Mouse (Mus musculus): ENCODE measurements around the gene Nxnl1. TPM values are rescaled to one million over a fixed set of nuclear protein-coding genes. Genes with fewer than 3 reads are reported as not detected.

Nxnl1 gene
- polyA plus RNA-seq (2016; fragmentation: Nextera tagmentation; extraction: Ambion mirVana), result not detected in 2 replicates

DNA sequence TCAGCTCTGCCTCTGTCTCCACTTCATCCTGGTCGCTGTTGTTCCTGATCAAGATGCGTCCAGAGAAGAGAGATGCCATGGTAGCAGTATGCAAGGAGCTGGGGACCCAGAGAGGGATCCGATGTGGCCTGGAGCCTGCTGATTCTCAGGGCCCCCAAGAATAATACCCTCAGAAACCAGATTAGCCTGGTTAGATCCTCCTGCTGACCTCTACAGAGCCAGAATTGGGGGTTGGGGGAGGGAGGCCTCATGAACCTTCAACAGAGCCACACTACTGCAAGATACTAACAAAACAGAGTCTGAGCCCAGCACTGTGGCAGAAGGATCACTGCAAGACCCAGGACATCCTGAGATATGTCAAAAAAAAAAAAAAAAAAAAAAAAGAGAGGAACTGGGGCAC, at the start of gene Nxnl1:
Nxnl1 (minus strand) TSS at position 101 of the 400 bp plus-strand sequence.
- Histone ChIP-seq H3K4me1 (peaks cover 19% of the 10 kb centered on the region), H3K27me3 (replicated peaks) (peaks cover 53% of the 10 kb centered on the region), H3K36me3 (no peaks in the 10 kb centered on the region), H3K9me3 (peaks cover 6% of the 10 kb centered on the region; the same call in 1 of the 2 replicates), H3K27ac (no peak within 1 kb of the TSS), H3K4me3 (no peak within 1 kb of the TSS), H3K4me2 (replicated peaks) (no peak within 1 kb of the TSS), H3K9ac (no peak within 1 kb of the TSS)
- no peak for ATAC-seq (ENCODE audit: low FRiP score, low read depth)
- 69% methylated on average over 3 of the region's 3 CpGs for WGBS

DNA sequence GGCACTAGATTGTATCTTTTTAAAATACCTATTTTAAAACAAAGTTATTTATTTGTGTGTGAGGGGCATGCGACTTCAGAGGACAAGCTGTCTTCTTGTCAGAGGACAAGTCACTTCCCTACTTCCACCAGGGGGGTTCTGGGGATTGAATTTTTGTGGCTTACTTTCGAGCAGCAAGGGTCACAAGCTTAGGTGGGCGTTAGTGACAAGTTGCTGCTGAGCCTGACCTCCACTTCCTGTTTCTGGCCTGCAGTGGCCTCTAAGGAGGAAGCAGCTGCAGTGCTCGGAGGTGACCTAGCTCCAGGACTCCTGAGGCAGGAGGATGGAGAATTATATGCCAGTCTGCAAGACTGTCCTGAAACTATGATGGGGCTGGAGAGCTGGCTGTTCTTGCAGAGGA, 47.0 kb upstream of the Nxnl1 start:
- WGBS, result 73% methylated on average over 4 of the region's 4 CpGs
- Histone ChIP-seq H3K36me3 (peaks cover 47% of the 10 kb centered on the region), H3K27me3 (replicated peaks) (no peaks in the 10 kb centered on the region)

DNA sequence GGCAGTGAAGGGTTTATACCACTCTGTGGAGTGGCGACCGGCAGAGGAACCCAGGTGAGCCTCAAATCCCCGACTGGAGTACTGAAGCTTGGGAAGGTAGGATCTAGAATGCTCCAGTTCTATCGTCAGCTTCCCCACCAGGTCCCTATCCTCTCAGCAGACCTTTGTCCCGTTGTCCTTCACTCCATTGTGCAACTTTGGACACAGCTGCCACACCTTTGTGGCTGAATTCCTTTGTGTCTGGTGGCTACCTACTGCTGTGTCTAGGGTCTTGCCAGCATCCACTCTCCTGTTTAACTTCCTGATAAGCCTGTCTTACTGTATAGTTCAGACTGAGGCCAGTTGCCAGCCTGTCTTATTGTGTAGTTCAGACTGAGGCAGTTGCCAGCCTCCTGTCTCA, 45.7 kb upstream of the Nxnl1 start:
- Histone ChIP-seq H3K9me3 (no peaks in the 10 kb centered on the region), H3K4me3 (peak overlapping the region; percentile 83), H3K36me3 (peaks cover 34% of the 10 kb centered on the region), H3K27ac (no peak overlapping the region), H3K4me2 (replicated peaks) (peak overlapping the region; percentile 82), H3K9ac (peak overlapping the region; percentile 89), H3K27me3 (replicated peaks) (no peaks in the 10 kb centered on the region), H3K4me1 (peaks cover 15% of the 10 kb centered on the region)
- no peak for ATAC-seq (ENCODE audit: low FRiP score, low read depth)
- WGBS, result 36% methylated on average over 5 of the region's 5 CpGs

More for the DNA sequence above, 47.0 kb upstream of the Nxnl1 start:
- Histone ChIP-seq H3K9me3 (no peaks in the 10 kb centered on the region), H3K4me2 (replicated peaks) (no peak overlapping the region), H3K4me1 (peaks cover 15% of the 10 kb centered on the region), H3K27ac (no peak overlapping the region), H3K4me3 (no peak overlapping the region), H3K9ac (no peak overlapping the region)
- ATAC-seq (ENCODE audit: low FRiP score, low read depth), result no peak

DNA sequence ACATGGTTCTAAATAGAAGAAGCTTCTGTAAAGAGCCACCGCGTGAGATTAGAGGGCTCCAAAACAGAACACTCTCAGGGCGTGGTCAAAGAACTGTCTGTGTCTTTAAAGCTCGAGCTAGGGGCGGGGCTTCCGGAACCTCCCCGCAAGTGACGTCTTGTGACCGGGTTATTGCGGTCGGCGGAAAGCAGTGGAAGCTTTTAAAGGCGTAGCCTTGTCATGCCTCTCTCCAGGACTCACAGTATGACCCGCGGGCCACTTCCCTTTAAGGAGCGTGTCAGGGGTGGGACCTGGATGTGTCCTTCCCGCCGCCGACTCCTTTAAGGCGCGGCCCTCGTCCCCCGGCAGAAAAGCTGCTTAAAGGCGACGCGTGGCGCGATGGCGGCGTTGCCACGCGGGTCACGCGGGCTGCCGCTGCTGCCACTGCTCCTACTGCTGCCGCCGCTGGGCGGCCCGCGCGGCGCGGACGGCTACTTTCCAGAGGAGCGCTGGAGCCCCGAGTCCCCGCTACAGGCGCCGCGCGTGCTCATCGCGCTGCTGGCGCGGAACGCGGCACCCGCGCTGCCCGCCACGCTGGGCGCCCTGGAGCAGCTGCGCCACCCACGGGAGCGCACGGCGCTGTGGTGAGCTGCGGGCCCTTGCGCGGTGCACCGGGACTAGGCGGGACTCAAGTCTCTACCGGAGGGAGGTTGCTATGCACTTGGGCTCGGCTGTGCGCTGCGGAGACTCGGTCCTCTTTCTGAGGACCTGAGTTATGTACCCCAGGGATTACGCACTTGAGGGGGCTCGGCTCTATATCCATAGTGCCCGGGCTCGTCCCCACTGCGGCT, 44.6 kb upstream of the Nxnl1 start, which contains the start of gene Colgalt1:
Colgalt1 (plus strand) TSS at position 177 of the 830 bp plus-strand sequence.
- ATAC-seq (ENCODE audit: low FRiP score, low read depth), result peak; percentile 99

DNA sequence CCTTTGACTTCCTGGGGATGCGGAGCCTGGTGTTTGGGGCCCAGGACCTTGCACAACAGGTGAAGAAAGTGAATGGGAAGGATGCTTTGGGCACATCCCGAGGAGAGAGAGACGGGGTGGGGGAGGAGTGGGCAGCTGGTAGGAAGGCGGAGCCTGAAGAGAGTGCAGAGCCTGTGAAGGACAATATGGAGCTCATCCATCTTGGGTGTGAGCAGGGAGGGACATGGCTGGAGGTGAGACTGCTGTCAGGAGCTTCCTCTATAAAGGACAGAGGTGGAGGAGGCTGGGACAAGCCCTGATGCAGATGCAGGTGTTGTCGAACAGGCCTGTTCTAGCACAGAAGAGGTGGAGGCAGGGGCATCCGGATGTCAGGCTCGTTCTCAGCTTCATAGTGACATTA, 37.6 kb upstream of the Nxnl1 start:
- peaks cover 7% of the 10 kb centered on the region; the same call in 1 of the 2 replicates for H3K36me3 ChIP-seq
- no peak overlapping the region for H3K27ac ChIP-seq
- no peak overlapping the region for H3K9ac ChIP-seq
- H3K9me3 ChIP-seq, result no peaks in the 10 kb centered on the region
- H3K27me3 ChIP-seq (replicated peaks), result peaks cover 55% of the 10 kb centered on the region
- H3K4me1 ChIP-seq, result peaks cover 16% of the 10 kb centered on the region; the same call in 1 of the 2 replicates
- H3K4me2 ChIP-seq (replicated peaks), result no peak overlapping the region
- ATAC-seq (ENCODE audit: low FRiP score, low read depth), result no peak
- 53% methylated on average over 7 of the region's 7 CpGs for WGBS
- H3K4me3 ChIP-seq, result no peak overlapping the region

More for the DNA sequence above, 44.6 kb upstream of the Nxnl1 start, which contains the start of gene Colgalt1:
- peaks cover 24% of the 10 kb centered on the region for H3K36me3 ChIP-seq
- no peaks in the 10 kb centered on the region for H3K27me3 ChIP-seq (replicated peaks)
- peak within 1 kb of the TSS; percentile 82 for H3K4me2 ChIP-seq (replicated peaks)
- peak within 1 kb of the TSS; percentile 82 for H3K27ac ChIP-seq
- H3K4me3 ChIP-seq, result peak within 1 kb of the TSS; percentile 83
- H3K9ac ChIP-seq, result peak within 1 kb of the TSS; percentile 89
- WGBS, result under 1% methylated on average over 82 of the region's 82 CpGs
- no peaks in the 10 kb centered on the region for H3K9me3 ChIP-seq
- H3K4me1 ChIP-seq, result peaks cover 15% of the 10 kb centered on the region

DNA sequence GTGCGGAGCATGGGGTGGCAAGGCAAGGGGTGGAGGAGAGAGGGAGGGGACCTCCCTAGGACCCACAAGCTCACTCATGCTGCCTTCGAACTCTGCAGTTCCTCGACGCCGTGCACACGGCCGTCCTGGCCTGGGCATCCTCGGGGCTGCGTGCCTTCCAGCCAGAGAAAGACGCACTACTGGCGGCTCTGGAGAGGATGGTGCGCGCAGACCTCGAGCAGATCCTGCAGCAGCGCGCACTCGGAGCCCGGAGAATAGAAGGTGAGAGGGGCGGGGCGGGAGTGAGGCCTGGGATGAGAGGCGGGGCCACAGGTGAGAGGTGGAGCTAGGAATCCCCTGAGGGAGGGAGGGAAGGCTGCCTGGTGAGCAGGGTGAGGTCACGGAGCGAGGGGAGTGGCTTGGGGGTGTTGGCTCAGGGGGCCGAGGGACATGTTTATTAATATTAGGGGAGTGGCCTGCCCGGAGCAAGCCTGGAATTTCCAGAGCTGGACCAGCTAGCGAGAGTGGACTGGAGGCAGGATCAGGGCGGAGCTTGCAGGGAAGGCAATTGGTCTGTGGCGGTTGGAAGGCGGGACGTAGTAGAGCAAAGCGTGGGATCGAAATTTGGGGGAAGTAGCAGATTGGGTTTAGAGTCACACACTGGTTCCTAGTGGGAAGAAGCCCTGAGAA, 36.4 kb upstream of the Nxnl1 start:
- Histone ChIP-seq H3K9me3 (no peaks in the 10 kb centered on the region), H3K4me3 (peak overlapping the region; percentile 32), H3K27ac (no peak overlapping the region), H3K4me2 (replicated peaks) (peak overlapping the region; percentile 59), H3K27me3 (replicated peaks) (peaks cover 58% of the 10 kb centered on the region), H3K36me3 (peaks cover 9% of the 10 kb centered on the region; the same call in 1 of the 2 replicates), H3K9ac (peak overlapping the region; percentile 47; the same call in 1 of the 2 replicates), H3K4me1 (peaks cover 16% of the 10 kb centered on the region; the same call in 1 of the 2 replicates)
- peak; percentile 70 for ATAC-seq (ENCODE audit: low FRiP score, low read depth)
- 2% methylated on average over 32 of the region's 32 CpGs for WGBS

DNA sequence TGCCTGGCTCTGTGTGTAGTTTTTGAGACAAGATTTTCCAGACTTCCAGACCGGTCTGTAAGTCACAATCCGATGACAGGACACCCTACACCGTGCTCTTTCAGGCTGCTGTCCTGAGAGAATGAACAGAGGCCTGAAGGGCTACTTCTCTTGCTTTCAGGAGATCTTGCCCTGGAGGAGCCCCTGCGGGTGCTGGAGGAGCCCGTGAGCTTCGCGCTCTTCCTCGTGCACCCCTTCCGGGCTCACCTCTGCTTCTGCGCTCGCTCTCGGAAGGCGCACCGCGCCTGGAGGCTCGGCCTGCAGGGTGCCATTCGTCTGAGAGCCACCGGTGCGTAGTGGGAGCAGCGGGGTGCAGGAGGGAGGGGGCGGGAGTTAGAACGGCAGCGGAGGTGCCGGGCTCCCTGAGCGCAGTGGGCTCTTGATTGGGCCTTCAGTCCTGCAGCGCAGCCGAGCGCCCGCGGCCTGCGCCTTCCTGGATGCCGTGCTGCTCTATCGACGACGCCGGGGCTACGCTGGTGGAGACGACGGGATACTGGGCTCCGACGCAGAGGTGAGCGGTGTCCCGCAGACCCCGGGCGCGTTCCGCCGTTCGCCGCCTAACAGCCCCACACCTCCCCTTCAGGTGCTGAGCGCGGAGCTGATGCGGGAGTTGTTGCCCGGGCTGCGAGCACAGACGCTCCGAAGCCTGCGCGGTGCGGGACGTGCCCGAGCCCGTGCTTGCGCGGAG, 35.7 kb upstream of the Nxnl1 start:
- H3K9me3 ChIP-seq, result no peaks in the 10 kb centered on the region
- ATAC-seq (ENCODE audit: low FRiP score, low read depth), result no peak; the same call in none of the 2 replicates
- peak overlapping the region; percentile 59 for H3K4me2 ChIP-seq (replicated peaks)
- H3K27ac ChIP-seq, result no peak overlapping the region
- H3K4me3 ChIP-seq, result peak overlapping the region; percentile 32
- H3K27me3 ChIP-seq (replicated peaks), result peaks cover 58% of the 10 kb centered on the region
- H3K36me3 ChIP-seq, result peaks cover 9% of the 10 kb centered on the region; the same call in 1 of the 2 replicates
- H3K9ac ChIP-seq, result peak overlapping the region; percentile 47
- 3% methylated on average over 65 of the region's 65 CpGs for WGBS
- peaks cover 16% of the 10 kb centered on the region; the same call in 1 of the 2 replicates for H3K4me1 ChIP-seq

DNA sequence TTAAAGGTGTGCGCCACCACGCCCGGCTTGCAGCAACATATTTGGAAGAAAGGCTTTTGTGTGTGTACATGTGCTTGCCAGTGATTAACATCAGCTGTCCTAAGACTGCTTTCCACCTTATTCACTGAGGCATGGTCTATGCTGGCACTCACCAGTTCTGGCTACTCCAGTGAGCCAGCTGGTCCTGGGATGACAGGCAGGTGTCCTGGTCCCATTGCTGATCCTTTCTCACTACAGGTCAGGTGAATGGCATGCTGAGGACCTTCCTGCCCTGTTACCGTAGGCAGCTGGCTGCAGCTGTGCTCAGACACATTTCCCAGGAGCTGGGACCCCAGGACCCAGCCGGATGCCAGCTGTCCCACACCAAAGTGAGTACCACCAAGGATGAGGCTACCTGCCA, 32.4 kb upstream of the Nxnl1 start:
- Histone ChIP-seq H3K4me1 (peaks cover 18% of the 10 kb centered on the region), H3K36me3 (peaks cover 13% of the 10 kb centered on the region; the same call in 1 of the 2 replicates), H3K9ac (no peak overlapping the region), H3K27ac (no peak overlapping the region), H3K4me3 (no peak overlapping the region), H3K9me3 (no peaks in the 10 kb centered on the region), H3K27me3 (replicated peaks) (peaks cover 46% of the 10 kb centered on the region), H3K4me2 (replicated peaks) (no peak overlapping the region)
- WGBS, result 97% methylated on average over 5 of the region's 5 CpGs
- no peak for ATAC-seq (ENCODE audit: low FRiP score, low read depth)

DNA sequence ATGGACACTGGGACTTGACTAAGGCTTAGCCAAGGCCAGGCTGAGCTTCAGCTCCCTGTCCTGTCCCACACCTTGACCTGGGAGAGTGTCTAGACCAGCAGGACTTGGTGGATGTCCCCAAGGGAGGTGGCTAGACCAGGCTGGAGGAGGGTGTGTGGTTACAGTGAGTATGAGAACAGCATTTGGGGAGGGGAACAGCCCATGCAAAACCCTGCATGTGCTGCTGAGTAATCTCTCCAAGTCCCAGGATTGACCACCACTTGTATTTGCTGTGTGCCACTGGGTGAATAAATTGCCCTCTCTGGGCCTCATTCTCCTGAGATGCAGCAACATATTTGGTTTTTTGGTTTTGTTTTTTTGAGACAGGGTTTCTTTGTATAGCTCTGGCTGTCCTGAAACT, 32.0 kb upstream of the Nxnl1 start:
- Histone ChIP-seq H3K27me3 (replicated peaks) (peaks cover 42% of the 10 kb centered on the region), H3K27ac (no peak overlapping the region), H3K9me3 (no peaks in the 10 kb centered on the region), H3K9ac (no peak overlapping the region), H3K4me1 (peaks cover 21% of the 10 kb centered on the region), H3K4me2 (replicated peaks) (no peak overlapping the region), H3K36me3 (peaks cover 13% of the 10 kb centered on the region; the same call in 1 of the 2 replicates), H3K4me3 (no peak overlapping the region)
- ATAC-seq (ENCODE audit: low FRiP score, low read depth), result no peak

DNA sequence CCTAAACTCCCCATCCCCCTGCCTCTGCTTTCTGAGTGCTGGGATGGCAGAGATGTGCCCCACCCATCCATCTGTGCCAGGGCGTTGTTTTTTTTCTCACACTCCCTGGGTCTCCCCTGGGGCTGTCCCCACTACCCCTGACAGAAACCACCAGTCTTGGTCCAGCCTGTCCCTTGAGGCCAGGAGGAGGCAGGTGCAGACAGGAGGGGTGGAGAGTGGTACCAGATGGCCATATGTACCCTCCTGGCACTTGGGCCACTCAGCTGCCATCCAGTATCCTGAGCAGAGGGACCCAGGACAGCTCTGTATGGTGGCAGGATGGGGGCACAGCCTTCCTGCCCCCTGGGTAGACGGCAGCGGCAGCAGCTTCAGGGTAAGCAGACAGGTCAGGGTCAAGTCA, 31.1 kb upstream of the Nxnl1 start, which contains the start of gene Fam129c:
Fam129c (plus strand) TSS at position 198 of the 400 bp plus-strand sequence.
- Histone ChIP-seq H3K27me3 (replicated peaks) (peaks cover 32% of the 10 kb centered on the region), H3K4me3 (no peak within 1 kb of the TSS), H3K27ac (no peak within 1 kb of the TSS), H3K9ac (no peak within 1 kb of the TSS), H3K4me1 (peaks cover 21% of the 10 kb centered on the region), H3K36me3 (peaks cover 13% of the 10 kb centered on the region; the same call in 1 of the 2 replicates), H3K4me2 (replicated peaks) (0 out of 2 replicates have a peak within 1 kb of the TSS, but pooled peaks have one; percentile 26), H3K9me3 (no peaks in the 10 kb centered on the region)
- WGBS, result 78% methylated on average over 3 of the region's 3 CpGs
- ATAC-seq (ENCODE audit: low FRiP score, low read depth), result no peak

DNA sequence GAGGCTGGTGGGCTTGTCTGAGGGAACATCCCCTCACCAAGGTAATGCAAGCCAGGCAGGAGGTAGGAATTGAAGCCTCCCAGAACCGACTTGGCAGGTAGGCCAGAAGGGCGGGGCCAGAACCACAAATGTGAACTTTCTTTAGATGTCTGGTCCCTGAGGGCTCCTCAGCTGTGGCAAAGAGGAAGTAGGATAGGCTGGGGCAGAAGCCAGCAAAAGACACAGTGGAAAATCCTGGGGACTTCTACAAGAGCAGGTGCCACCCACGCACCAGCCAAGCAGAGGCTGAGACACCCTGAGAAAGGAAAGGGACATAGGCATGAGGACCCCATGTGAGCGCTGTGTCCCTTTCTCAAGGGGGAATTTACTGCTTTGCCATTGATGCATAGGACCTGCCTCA, 30.4 kb upstream of the Nxnl1 start:
- 85% methylated on average over 4 of the region's 4 CpGs for WGBS
- Histone ChIP-seq H3K4me3 (no peak overlapping the region), H3K27me3 (replicated peaks) (peaks cover 26% of the 10 kb centered on the region), H3K36me3 (peaks cover 13% of the 10 kb centered on the region; the same call in 1 of the 2 replicates), H3K4me1 (peaks cover 16% of the 10 kb centered on the region), H3K27ac (no peak overlapping the region), H3K9me3 (no peaks in the 10 kb centered on the region), H3K4me2 (replicated peaks) (no peak overlapping the region), H3K9ac (no peak overlapping the region)
- no peak for ATAC-seq (ENCODE audit: low FRiP score, low read depth)

Data from neural tube, embryonic 12.5 days (tissue).